Mouse (Mus musculus): ENCODE data around the gene Gc. TPM values are rescaled to one million over a fixed set of nuclear protein-coding genes. Genes with fewer than 3 reads are reported as not detected.

Gene Gc
- polyA plus RNA-seq (2015; fragmentation: Nextera tagmentation; extraction: Ambion mirVana), result 508 and 677 TPM in 2 replicates

DNA sequence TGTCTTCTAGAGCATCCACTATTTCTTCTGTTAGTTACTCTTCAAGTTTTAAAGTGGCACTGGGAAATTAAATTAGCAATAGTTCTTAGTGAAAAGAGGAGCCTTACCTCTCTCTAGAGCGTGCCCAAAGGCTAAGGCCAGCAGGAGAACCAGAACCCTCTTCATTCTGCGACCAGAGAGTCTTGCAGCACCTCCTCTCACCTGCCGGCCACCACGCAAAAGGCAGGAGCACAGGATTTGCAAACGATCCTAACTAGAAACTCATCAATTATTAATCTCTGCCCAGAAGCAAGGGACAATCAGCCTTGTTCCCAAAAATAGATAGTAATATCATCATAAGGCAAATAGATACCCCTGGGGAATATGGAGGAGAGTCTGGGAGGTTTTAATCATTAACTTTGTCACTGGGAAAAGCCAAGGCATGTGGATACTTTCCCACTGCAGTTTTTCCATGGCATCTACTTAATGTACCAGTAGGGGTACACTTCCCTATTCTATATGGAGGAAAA, at the start of gene Gc:
Gene Gc, minus strand, starts transcription at position 345 of the 509 bp plus-strand sequence.
- H3K27me3 ChIP-seq, result no peaks in the 10 kb centered on the region
- H3K4me2 ChIP-seq, result peak within 1 kb of the TSS; percentile 15; the same call in 1 of the 2 replicates
- peak; percentile 53; the same call in 1 of the 2 replicates for ATAC-seq (ENCODE audit: insufficient read depth)
- H3K4me3 ChIP-seq (replicated peaks), result peak within 1 kb of the TSS; percentile 42
- peak within 1 kb of the TSS; percentile 20; the same call in 1 of the 2 replicates for H3K27ac ChIP-seq (replicated peaks)
- no peaks in the 10 kb centered on the region for H3K9me3 ChIP-seq (replicated peaks)
- no peaks in the 10 kb centered on the region for H3K36me3 ChIP-seq (replicated peaks)
- H3K4me1 ChIP-seq (replicated peaks), result no peaks in the 10 kb centered on the region; the same call in 1 of the 2 replicates
- H3K9ac ChIP-seq, result no peak within 1 kb of the TSS
- 60% methylated on average over 5 of the region's 5 CpGs for WGBS (ENCODE audit: insufficient replicate concordance)

DNA sequence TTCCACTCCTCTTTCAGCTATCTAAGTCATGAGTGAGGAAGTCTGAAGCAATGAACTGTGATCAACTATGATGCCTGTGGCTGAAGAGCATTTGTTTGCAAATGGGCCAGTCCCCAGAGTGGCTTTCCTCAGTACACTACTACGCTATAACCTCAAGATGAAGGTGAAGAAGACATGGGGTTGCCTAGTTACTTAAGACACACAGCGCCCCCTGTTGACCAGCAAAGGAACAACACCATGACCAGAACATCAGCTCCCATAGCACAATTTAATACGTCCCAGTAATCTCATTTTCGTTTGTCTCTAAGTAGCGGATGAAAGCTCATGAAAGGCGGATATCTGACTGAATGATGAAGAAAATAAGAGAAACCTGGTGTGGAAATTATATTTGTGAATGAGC, 42.5 kb upstream of the Gc start:
- Histone ChIP-seq H3K9ac (no peak overlapping the region), H3K4me3 (replicated peaks) (no peak overlapping the region), H3K27ac (replicated peaks) (no peak overlapping the region), H3K4me2 (no peak overlapping the region), H3K27me3 (no peaks in the 10 kb centered on the region), H3K36me3 (replicated peaks) (no peaks in the 10 kb centered on the region), H3K4me1 (replicated peaks) (no peaks in the 10 kb centered on the region), H3K9me3 (replicated peaks) (no peaks in the 10 kb centered on the region)
- 42% methylated on average over 6 of the region's 6 CpGs for WGBS (ENCODE audit: insufficient replicate concordance)
- no peak for ATAC-seq (ENCODE audit: insufficient read depth)

DNA sequence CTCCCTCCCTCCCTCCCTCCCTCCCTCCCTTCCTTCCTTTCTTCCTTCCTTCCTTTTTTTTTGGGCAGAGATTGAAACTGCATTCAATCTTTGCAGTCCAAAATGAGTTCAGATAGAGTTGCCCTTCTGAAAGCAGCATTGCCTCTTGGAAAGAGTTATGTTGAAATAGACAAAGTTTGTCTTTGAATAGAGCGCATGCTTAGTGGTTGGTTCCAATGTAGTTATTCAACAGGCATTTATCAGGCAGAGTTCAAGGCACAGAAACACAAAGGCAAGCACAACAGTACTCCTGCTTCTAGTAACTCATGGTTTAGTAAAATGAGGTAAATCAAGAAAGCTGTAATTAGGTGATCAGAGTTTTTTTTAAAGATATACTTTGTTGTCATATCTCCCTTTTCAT, 34.9 kb upstream of the Gc start:
- H3K27ac ChIP-seq (replicated peaks), result no peak overlapping the region
- no peak overlapping the region for H3K4me3 ChIP-seq (replicated peaks)
- no peaks in the 10 kb centered on the region for H3K4me1 ChIP-seq (replicated peaks)
- no peaks in the 10 kb centered on the region for H3K9me3 ChIP-seq (replicated peaks)
- H3K36me3 ChIP-seq (replicated peaks), result no peaks in the 10 kb centered on the region
- ATAC-seq (ENCODE audit: insufficient read depth), result no peak
- H3K4me2 ChIP-seq, result no peak overlapping the region
- H3K27me3 ChIP-seq, result no peaks in the 10 kb centered on the region
- 69% methylated on average over 1 of the region's 1 CpGs for WGBS (ENCODE audit: insufficient replicate concordance)
- no peak overlapping the region for H3K9ac ChIP-seq

DNA sequence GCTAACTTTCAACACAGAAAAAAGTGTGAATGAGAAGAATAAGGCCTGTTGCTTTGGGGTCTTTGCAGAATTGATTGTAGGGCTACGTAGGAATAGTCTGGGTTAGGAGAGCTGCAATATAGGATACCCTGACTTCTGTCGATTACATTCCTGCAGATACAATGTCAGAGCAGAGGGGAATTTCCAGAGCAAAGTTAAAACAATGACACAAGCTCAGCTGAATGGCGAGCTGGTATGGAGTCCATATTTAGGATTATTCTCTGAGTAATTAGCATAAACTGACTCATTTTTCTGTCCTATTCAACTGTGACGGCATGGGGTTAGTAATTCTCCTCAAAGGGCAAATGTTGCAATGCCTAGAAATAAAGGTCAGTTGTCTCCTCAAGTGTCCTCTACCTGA, 12.8 kb upstream of the Gc start:
- Histone ChIP-seq H3K9ac (no peak overlapping the region), H3K27ac (replicated peaks) (no peak overlapping the region), H3K36me3 (replicated peaks) (no peaks in the 10 kb centered on the region), H3K4me1 (replicated peaks) (no peaks in the 10 kb centered on the region), H3K9me3 (replicated peaks) (no peaks in the 10 kb centered on the region), H3K4me3 (replicated peaks) (no peak overlapping the region), H3K27me3 (no peaks in the 10 kb centered on the region), H3K4me2 (no peak overlapping the region)
- ATAC-seq (ENCODE audit: insufficient read depth), result no peak
- WGBS (ENCODE audit: insufficient replicate concordance), result 58% methylated on average over 4 of the region's 4 CpGs

DNA sequence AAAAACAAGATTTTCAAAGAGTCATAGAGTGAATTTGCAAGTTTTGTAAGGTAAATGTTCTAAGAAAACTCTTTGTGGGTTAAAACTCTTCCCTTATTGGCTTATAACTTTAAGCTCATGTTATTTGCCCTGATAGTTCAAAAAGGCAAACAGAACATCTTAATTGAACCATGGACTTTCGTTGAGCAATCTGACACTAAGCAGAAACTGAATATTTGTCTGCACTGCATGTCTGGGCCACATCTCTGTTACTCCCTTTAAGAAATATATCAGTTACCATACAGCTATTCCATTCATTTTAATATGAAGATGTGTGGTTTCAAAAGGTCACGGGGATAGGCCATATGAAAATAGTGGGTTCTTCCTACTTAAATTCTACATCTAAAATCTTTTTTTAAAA, 10.2 kb upstream of the Gc start:
- WGBS (ENCODE audit: insufficient replicate concordance), result 43% methylated on average over 2 of the region's 2 CpGs
- no peak for ATAC-seq (ENCODE audit: insufficient read depth)

DNA sequence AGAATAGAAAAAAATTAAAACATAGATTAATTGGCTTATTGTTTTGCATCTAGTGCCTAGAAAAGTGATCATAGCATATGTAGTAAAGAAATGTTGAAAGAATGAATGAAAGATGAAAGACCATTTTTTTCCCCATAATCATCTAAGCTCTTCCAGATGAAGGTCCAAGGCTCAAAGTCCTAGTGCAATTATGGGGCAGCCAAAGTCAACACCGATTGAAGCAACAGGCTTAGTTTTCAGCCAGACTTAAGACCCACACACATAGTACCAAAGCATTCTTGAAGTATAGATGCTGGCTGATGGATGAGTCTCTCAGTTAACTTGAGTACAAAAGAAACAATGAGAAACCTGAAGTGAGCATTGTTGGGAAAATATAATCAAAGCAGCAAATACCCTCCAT, 9.3 kb upstream of the Gc start:
- Histone ChIP-seq H3K27me3 (no peaks in the 10 kb centered on the region), H3K4me3 (replicated peaks) (no peak overlapping the region), H3K4me1 (replicated peaks) (no peaks in the 10 kb centered on the region), H3K36me3 (replicated peaks) (no peaks in the 10 kb centered on the region), H3K4me2 (no peak overlapping the region), H3K9ac (no peak overlapping the region), H3K27ac (replicated peaks) (no peak overlapping the region), H3K9me3 (replicated peaks) (no peaks in the 10 kb centered on the region)
- no peak for ATAC-seq (ENCODE audit: insufficient read depth)
- WGBS (ENCODE audit: insufficient replicate concordance), result 45% methylated on average over 1 of the region's 1 CpGs

More for the DNA sequence above, 10.2 kb upstream of the Gc start:
- H3K36me3 ChIP-seq (replicated peaks), result no peaks in the 10 kb centered on the region
- H3K27ac ChIP-seq (replicated peaks), result no peak overlapping the region
- H3K9ac ChIP-seq, result no peak overlapping the region
- H3K4me3 ChIP-seq (replicated peaks), result no peak overlapping the region
- no peaks in the 10 kb centered on the region for H3K9me3 ChIP-seq (replicated peaks)
- H3K4me1 ChIP-seq (replicated peaks), result no peaks in the 10 kb centered on the region
- H3K27me3 ChIP-seq, result no peaks in the 10 kb centered on the region
- no peak overlapping the region for H3K4me2 ChIP-seq

DNA sequence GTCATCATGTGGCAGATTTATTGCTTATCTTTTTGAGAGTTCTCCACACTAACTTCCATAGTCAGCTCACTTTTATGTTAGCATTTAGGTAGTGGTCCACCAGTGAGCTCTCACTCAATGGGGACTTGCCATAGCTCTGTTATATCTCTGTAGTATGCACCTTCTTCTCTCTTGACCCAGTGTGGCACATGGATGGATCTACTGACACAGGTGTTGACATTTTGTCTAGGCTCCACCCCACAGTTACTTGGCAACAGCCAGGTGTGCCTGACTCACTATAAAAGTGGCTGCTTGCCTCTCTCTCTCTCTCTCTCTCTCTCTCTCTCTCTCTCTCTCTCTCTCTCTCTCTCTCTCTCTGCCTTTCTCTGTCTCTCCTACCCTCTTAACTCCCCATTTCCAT, 8.6 kb upstream of the Gc start:
- Histone ChIP-seq H3K4me3 (replicated peaks) (no peak overlapping the region), H3K36me3 (replicated peaks) (no peaks in the 10 kb centered on the region), H3K4me2 (no peak overlapping the region), H3K9me3 (replicated peaks) (no peaks in the 10 kb centered on the region), H3K4me1 (replicated peaks) (no peaks in the 10 kb centered on the region), H3K27ac (replicated peaks) (no peak overlapping the region), H3K27me3 (no peaks in the 10 kb centered on the region), H3K9ac (no peak overlapping the region)
- no peak for ATAC-seq (ENCODE audit: insufficient read depth)

DNA sequence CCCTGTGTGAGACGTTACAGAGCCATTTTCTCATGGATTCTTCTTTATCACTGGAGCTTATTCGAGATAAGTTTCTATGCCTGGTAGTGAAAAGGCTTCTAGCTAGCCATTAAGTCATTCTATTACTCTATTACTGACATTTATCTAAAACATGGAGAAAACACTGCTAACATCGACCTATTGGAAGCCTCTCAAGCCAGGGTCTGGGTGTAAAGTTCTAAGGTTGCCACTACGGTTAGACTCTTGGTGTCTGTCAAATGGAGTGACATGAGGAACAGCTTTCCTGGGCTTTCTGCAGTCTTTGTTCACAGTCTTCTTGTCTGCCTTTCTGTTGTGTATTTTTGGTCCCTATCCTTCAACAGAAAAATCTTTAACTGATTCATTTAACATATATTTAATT, 4.1 kb upstream of the Gc start:
- ATAC-seq (ENCODE audit: insufficient read depth), result no peak
- Histone ChIP-seq H3K9me3 (replicated peaks) (no peaks in the 10 kb centered on the region), H3K4me2 (no peak overlapping the region), H3K9ac (no peak overlapping the region), H3K4me1 (replicated peaks) (no peaks in the 10 kb centered on the region; the same call in 1 of the 2 replicates), H3K4me3 (replicated peaks) (no peak overlapping the region), H3K27ac (replicated peaks) (no peak overlapping the region), H3K36me3 (replicated peaks) (no peaks in the 10 kb centered on the region), H3K27me3 (no peaks in the 10 kb centered on the region)
- WGBS (ENCODE audit: insufficient replicate concordance), result 46% methylated on average over 4 of the region's 4 CpGs

DNA sequence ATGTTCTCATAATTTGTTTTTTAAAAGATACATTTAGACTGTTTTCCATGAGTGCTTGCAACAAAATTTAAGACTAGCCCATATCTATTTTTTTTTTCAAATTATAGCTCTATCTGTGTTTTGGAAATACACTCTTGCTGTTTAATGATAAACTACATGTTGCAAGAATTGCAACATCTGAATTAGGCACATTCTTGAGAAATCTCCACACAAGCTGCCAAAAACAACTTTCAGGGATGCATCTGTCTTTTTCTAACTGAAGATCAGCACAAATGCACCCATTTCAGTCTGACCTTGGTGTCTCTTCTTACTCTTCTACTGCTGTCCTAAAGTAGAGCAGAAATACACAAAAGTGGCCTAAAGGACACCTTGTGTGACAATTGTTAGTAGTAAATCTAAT, 1.9 kb upstream of the Gc start:
- ATAC-seq (ENCODE audit: insufficient read depth), result no peak
- H3K9ac ChIP-seq, result no peak overlapping the region
- H3K4me1 ChIP-seq (replicated peaks), result no peaks in the 10 kb centered on the region; the same call in 1 of the 2 replicates
- H3K27me3 ChIP-seq, result no peaks in the 10 kb centered on the region
- H3K27ac ChIP-seq (replicated peaks), result no peak overlapping the region
- H3K4me3 ChIP-seq (replicated peaks), result no peak overlapping the region
- H3K4me2 ChIP-seq, result no peak overlapping the region
- no peaks in the 10 kb centered on the region for H3K9me3 ChIP-seq (replicated peaks)
- H3K36me3 ChIP-seq (replicated peaks), result no peaks in the 10 kb centered on the region

DNA sequence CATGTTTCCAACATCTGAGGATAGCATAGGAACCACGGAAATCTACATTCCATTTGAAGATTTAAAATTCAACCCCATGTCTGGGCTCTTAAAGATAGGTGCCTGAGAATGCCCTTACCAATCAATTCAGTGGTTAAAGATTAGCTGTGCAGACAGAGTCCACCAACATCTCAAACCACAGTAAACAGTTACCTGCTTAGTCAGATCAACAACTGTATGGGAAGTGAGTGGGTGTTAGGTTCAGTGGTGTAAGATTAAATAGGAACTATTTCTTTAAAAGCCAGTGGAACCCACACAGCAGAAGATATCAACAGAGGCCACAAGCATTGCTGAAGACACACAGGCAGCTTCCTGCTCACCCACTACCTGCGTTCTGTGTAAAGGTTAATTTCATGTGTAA, 1.3 kb upstream of the Gc start:
- H3K9me3 ChIP-seq (replicated peaks), result no peaks in the 10 kb centered on the region
- no peaks in the 10 kb centered on the region for H3K36me3 ChIP-seq (replicated peaks)
- no peaks in the 10 kb centered on the region for H3K27me3 ChIP-seq
- no peak overlapping the region for H3K4me3 ChIP-seq (replicated peaks)
- peak; percentile 64 for ATAC-seq (ENCODE audit: insufficient read depth)
- H3K4me1 ChIP-seq (replicated peaks), result no peaks in the 10 kb centered on the region; the same call in 1 of the 2 replicates
- WGBS (ENCODE audit: insufficient replicate concordance), result 39% methylated on average over 2 of the region's 2 CpGs
- H3K9ac ChIP-seq, result no peak overlapping the region
- no peak overlapping the region for H3K27ac ChIP-seq (replicated peaks)
- H3K4me2 ChIP-seq, result peak overlapping the region; percentile 15; the same call in 1 of the 2 replicates

DNA sequence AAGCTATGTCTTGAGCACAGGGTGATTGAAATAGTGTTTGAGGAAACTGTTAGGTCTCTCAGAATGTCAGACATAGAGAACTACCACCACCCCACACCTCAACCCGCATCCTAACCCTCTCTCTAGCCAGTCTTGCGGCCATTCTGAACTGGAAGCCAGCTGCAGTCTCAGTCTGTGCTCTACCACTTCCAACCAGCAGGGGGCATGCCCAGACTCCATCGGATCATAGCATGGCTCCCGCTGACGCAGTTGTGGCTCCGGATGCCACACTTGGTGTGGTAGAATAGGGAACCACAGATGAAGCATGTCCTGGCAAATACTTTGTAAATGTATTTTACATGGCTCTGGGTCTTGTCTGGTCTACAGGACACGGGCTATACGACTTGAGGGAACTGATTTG, 2.2 kb downstream of the Gc start:
- 37% methylated on average over 8 of the region's 8 CpGs for WGBS (ENCODE audit: insufficient replicate concordance)
- H3K36me3 ChIP-seq (replicated peaks), result no peaks in the 10 kb centered on the region
- H3K9ac ChIP-seq, result no peak overlapping the region
- H3K27ac ChIP-seq (replicated peaks), result no peak overlapping the region
- H3K4me1 ChIP-seq (replicated peaks), result no peaks in the 10 kb centered on the region; the same call in 1 of the 2 replicates
- peak overlapping the region; percentile 38 for H3K4me3 ChIP-seq (replicated peaks)
- ATAC-seq (ENCODE audit: insufficient read depth), result no peak
- H3K9me3 ChIP-seq (replicated peaks), result no peaks in the 10 kb centered on the region
- no peaks in the 10 kb centered on the region for H3K27me3 ChIP-seq
- H3K4me2 ChIP-seq, result peak overlapping the region; percentile 42

DNA sequence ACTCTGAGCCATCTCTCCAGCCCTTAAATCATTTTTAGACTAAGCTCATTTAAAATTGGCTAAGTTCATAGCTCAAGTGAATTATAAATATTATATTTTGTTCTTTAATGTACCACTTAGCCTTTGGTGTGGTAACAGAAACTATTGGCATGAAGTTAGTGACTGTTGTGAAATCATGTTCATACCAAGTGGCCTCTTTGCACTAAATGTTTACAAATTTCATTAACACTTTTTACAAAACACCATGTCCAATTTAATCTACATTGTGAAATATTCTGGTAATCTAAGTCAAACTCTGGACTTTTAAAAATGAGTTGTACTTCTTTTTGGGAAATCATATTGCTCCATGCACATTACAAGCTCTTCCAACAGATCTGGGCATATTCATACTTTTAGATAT, 6.9 kb downstream of the Gc start:
- no peaks in the 10 kb centered on the region for H3K9me3 ChIP-seq (replicated peaks)
- no peak overlapping the region for H3K4me2 ChIP-seq
- no peak overlapping the region for H3K27ac ChIP-seq (replicated peaks)
- no peak for ATAC-seq (ENCODE audit: insufficient read depth)
- no peak overlapping the region for H3K4me3 ChIP-seq (replicated peaks)
- no peaks in the 10 kb centered on the region for H3K4me1 ChIP-seq (replicated peaks)
- no peaks in the 10 kb centered on the region for H3K27me3 ChIP-seq
- H3K36me3 ChIP-seq (replicated peaks), result no peaks in the 10 kb centered on the region
- H3K9ac ChIP-seq, result no peak overlapping the region

Data from liver, embryonic 15.5 days (tissue).